Mouse (Mus musculus) small intestine, adult 2 months (tissue): ENCODE measurements around the gene Nfkbie.

Source experiments
- CTCF ChIP-seq: fragments of 200-500 bp; IDR thresholded peaks from 2 replicates; pipeline ENCODE4 v1.5.1; 2012; ENCODE audit warnings: low read depth, mild to moderate bottlenecking, control low read depth, inconsistent platforms, low read length, moderate library complexity, mixed read lengths; ENCODE audit not compliant: insufficient replicate concordance, insufficient read length; ENCODE audit errors: extremely low read depth
- POLR2A ChIP-seq: fragments of 200-500 bp; IDR thresholded peaks from 2 replicates; pipeline ENCODE4 v1.6.1; 2012; ENCODE audit warnings: low read depth, mild to moderate bottlenecking, control low read depth, inconsistent platforms, low read length, moderate library complexity

DNA sequence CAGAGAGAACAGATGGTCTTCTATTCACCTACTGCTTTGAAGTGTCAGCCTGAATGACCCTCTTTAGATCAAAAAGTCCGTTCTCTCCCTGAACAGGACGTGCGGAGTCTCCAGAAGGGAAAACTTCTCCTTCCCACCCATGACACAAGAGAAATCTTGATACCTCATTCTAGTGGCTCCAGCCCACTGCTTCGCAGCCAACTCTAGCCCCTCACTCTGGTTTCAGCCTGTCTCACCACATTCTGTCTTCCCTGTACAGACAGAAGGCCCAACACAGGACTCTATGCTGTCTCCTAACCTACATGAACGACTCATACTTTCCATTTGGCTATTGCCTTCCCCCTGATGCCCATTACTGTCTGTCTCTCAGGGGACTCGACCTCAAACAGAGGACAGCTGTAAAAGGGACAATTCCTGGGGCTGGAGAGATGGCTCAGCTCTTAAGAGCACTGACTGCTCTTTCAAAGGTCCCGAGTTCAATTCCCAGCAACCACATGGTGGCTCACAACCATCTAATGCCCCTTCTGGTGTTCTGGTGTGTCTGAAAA lies 4.2 kb upstream of the Nfkbie start:
- no peak for TF ChIP-seq POLR2A
- TF ChIP-seq CTCF = no peak
